Mouse (Mus musculus): ENCODE measurements around the gene Tgtp1.
"Not testable (repeated sequence)": the region's sequence is repeated elsewhere in the genome, so short reads cannot be mapped to it uniquely, and the experiment has no call there.

GRCm38 (mm10) chr11:49006785-49007184, 12.8 kb upstream of the Tgtp1 start:
- not testable (repeated sequence) for TF ChIP-seq POLR2A (IDR thresholded peaks at IDR 0.05; ENCODE audit: insufficient read length, low read depth); TCF12 (IDR thresholded peaks at IDR 0.05; ENCODE audit: insufficient read depth, poor library complexity, severe bottlenecking)
